Mouse (Mus musculus): ENCODE results near the gene Gm5771.
"Not testable (repeated sequence)": the region's sequence is repeated elsewhere in the genome, so short reads cannot be mapped to it uniquely, and the experiment has no call there.

Gm5771 gene

GRCm38 (mm10) chr6:41392056-41392455 is at the start of gene Gm5771:
Gene Gm5771, plus strand, starts transcription at chr6:41392356.
- not testable (repeated sequence) for DNase-seq

GRCm38 (mm10) chr6:41353932-41354331 is 38.2 kb upstream of the Gm5771 start, which contains the start of gene Try10:
Gene Try10, plus strand, starts transcription at chr6:41354105.
- no peak for DNase-seq

GRCm38 (mm10) chr6:41373772-41374171 is 18.4 kb upstream of the Gm5771 start:
- DNase-seq = not testable (repeated sequence)

GRCm38 (mm10) chr6:41377578-41377977 is 14.6 kb upstream of the Gm5771 start, which contains the start of gene Prss3:
Gene Prss3, minus strand, starts transcription at chr6:41377678.
- not testable (repeated sequence) for DNase-seq

GRCm38 (mm10) chr6:41386781-41387180 is 5.4 kb upstream of the Gm5771 start:
- no peak for DNase-seq

- DNase-seq = not testable (repeated sequence)
These were observed 516 bp upstream of the Gm5771 start for GRCm38 (mm10) chr6:41391640-41392039.

GRCm38 (mm10) chr6:41442261-41442660 is 50.1 kb downstream of the Gm5771 start:
- DNase-seq = not testable (repeated sequence)

- not testable (repeated sequence) for DNase-seq
These were observed 53.9 kb downstream of the Gm5771 start, which contains the start of gene Gm10334 for GRCm38 (mm10) chr6:41446045-41446444. Gene Gm10334, minus strand, starts transcription at chr6:41446145.
